Mouse (Mus musculus) left cerebral cortex, adult 8-10 months (tissue): ENCODE measurements around the gene Hax1. TPM values are rescaled to one million over a fixed set of nuclear protein-coding genes. Genes with fewer than 3 reads are reported as not detected.

Experiments used
- DNase-seq, 2 experiments: peaks; one replicate each; pipeline ENCODE4 v3.0.0; 2022; ENCODE audit warnings: low spot score in 2 of 2
- total RNA-seq, 4 experiments: library from RNA; stranded (reverse); gene quantifications; 2 replicates each; pipeline ENCODE4 v1.2.4; 2022

Hax1 gene
- 100 to 1,000 TPM in 1 of 4 experiments, 10 to 100 TPM in 3; 81.7 to 101 (median 87.0) TPM for total RNA-seq

- peak; percentile 87 to 91 for DNase-seq
Observed at GRCm38 (mm10) chr3:89998612-89999054, at the start of gene Hax1. Gene Hax1, minus strand, starts transcription at chr3:89998780.

DNA sequence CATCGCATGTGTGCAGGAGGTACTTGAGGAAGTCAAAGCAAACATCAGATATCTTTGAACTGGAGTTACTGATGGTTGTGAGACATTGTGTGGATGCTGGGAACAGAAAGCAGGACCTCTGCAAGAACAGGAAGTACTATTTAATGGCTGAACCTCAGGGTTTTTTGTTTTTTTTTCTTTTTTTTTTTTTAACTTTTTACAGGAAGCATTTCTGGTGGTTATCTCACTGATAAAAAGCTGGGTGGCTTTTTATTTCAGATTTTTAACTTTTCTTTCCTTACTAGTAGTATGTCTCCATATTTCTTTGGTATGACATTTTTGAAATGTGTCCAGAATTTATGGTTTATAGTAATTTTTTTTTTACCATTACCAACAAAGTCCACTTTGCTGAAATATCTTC is 37.7 kb upstream of the Hax1 start:
- DNase-seq, result no peak

DNA sequence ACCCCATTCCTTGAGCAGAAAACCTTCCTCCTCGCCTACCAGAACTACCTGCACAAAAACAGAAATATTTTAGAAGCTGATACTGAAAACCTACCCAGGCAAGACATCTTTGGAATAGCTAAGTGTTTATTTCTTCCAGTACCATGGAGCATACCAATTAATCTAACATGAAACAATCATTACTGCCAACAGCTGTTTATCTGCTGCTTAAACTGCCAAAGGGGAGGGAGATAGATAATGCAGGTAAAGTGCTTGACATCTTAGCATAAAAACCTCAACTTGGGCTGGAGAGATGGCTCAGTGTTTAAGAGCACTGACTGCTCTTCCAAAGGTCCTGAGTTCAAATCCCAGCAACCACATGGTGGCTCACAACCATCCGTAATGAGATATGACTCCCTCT is 36.1 kb upstream of the Hax1 start:
- no peak for DNase-seq

GRCm38 (mm10) chr3:90016626-90017025 is 18.0 kb upstream of the Hax1 start:
- no peak for DNase-seq

DNA sequence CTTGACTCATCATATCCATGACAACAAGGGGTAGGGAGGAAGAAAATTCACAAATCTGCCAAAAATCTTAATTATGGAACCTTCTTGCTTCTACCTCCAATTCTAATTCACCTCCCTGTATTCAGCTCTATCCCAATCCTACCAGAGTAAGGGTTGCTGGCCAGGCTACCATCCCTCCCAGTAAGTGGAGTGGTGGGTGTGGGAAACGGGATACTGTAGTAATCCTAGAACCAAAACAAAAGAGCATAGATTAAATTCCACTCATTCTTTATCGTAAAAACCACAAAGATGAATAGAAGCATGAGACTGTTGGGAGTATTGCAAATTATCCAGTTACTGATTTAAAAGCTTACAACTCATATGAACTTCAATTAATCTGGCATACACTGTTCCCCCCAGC is 11.7 kb upstream of the Hax1 start:
- no peak for DNase-seq

DNA sequence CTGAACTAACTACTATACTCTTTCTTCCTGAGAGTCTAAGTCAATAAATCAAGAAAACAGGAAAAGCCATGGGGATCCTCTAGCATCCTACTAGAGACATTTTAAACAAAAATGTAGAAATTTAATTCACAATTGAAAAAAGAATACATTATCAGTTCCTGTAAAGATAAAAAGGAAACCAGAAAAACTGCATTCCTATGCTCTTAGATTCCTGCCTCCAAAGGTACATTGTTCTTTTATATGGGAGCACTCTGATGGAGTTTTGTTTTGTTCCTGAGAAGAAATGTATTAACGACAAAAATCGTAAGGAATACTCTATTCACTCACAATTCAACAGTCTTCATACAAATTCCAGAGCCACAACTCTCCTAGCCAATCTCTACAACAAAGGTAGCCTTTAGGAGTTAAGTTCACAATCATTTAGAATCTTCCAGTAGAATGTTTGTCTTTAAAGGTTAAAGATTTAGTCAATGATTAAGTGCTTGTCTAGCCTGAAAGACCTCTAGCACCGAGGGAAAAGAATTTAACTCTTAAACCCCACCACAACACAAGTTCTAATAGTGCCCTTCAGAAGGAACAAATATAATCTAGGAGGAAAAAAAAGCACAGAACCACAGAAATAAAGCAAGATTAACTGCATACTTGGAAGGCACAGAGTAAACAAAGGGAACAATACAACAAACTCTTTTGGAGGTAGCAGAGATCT is 5.7 kb upstream of the Hax1 start:
- no peak for DNase-seq

- DNase-seq, result no peak
Observed at GRCm38 (mm10) chr3:89999830-90000229, 1.2 kb upstream of the Hax1 start.

GRCm38 (mm10) chr3:89999090-89999489 is 510 bp upstream of the Hax1 start:
- DNase-seq, result peak in 1 of 2 experiments; percentile 21

DNA sequence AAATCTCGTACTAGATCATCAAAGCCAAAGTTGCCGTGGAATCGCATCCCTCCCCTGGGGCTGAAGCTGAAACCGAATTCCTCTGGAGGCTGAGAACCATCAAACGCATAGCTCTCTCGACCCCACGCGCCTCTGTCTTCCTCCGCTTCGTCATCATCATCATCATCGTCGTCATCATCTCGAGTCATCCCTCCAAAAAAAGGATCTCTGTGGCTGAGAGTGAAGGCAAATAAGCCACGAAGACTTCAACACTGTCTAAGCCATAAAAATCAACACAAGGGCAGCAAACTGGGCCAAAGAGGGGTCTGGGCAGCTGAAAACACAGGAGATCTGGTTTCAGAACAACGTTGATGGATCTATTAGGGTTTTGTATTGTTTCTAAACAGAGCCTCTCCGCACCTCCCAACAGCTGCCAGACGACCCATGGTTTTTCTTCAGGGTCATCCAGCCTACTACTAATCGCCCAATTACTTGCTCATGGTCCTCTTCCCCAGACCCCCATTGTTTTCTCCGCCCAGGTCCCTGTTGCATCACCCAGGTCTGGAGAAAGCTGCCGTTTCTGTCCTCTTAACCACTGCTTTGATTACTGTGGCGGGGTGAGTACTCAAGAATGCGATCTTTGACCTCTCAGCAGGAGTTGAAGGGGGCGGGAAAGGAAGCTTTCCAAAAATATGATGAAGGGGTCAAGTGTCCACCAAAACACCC is 637 bp downstream of the Hax1 start:
- peak; percentile 9 to 16 for DNase-seq

DNA sequence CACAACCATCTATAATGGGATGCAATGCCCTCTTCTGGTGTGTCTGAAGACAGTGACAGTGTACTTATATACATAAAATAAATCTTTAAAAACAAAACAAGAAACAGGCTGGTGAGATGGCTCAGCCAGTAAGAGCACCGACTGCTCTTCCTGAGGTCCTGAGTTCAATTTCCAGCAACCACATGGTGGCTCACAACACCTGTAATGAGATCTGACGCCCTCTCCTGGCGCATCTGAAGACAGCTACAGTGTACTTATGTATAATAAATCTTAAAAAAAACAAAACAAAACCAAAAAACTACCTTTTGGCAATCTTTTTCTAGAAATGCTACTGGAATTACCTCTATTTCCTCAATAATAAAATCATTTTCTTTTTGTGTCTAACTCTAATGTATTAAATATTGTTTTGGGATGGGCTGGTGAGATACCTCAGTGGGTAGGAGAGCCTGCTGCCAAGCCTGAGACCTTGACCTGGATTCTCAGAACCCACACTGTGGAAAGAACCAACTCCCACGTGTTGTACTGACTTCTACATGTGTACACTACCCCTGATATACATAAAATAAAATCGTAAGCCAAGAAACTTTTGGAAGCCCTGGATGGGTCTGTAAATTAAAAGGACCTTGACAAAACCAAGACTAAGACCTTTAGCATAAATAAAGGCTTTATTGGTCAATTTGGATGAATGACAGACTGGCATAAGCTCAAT is 3.6 kb downstream of the Hax1 start:
- no peak for DNase-seq

DNA sequence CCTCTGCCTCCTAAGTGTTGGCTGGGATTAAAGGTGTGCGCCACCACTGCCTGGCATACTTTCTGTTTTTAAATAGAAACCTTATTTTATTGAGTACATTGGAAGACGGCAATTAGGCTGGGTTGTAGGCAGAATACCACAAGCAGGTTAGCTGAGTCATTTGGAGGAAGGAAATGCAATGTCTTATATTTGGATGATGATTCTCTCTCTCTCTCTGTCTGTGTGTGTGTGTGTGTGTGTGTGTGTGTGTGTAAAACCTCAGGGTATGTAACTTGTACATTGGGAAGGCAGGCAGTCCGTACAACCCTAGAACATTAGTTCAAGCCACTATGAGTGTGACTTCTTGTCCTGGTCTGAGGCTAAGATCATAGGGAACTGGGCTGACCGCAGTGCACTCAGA is 10.8 kb downstream of the Hax1 start:
- no peak for DNase-seq

- no peak for DNase-seq
Observed at GRCm38 (mm10) chr3:89987211-89987610, 11.4 kb downstream of the Hax1 start.

DNA sequence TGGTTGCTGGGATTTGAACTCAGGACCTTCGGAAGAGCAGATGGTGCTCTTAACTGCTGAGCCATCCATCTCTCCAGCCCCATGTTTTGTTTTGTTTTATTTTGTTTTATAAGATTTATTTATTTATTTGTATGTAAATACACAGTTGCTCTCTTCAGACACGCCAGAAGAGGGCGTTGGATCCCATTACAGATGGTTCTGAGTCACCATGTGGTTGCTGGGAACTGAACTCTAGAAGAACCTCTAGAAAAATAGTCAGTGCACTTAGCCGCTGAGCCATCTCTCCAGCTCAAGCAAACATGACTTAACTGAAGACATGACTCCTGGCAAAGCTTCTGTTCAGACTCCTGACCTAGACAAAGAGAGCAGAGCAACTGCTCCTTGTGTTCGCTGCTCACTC is 16.2 kb downstream of the Hax1 start:
- DNase-seq, result no peak

- no peak for DNase-seq
Observed at GRCm38 (mm10) chr3:89976859-89977258, 21.7 kb downstream of the Hax1 start.

DNA sequence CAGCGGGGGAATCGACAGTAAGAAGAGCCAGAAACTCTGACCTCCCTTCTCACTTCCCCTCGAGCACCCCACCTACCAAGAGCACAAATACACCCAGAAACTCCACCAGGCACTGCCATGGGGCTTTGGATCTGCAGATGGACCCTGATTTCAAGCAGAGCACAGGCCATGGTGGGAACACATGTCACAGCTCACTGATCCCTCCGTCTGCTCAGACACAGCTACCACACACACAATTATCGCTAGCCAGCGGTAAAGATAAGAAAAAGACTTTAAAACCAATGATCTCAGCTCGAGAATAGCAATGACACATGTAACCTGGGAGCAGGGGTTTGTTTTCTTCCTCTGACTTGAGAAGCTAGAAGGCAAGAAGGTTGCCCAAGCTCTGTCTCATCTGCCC is 30.1 kb downstream of the Hax1 start:
- DNase-seq, result no peak

DNA sequence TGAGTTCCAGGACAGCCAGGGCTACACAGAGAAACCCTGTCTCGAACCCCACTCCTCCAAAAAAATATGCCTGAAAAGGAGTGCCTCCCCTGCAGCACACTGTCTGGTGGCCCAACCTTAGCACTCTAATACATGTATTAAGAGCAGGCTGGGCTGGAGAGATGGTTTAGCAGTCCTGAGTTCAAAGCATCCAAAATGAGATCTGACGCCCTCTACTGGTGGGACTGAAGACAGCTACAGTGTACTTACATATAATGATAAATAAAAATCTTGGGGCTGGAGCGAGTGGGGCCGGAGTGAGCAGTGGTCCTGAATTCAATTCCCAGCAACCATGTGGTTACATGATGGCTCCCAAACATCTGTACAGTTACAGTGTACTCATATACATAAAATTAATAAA is 31.6 kb downstream of the Hax1 start:
- DNase-seq, result no peak

DNA sequence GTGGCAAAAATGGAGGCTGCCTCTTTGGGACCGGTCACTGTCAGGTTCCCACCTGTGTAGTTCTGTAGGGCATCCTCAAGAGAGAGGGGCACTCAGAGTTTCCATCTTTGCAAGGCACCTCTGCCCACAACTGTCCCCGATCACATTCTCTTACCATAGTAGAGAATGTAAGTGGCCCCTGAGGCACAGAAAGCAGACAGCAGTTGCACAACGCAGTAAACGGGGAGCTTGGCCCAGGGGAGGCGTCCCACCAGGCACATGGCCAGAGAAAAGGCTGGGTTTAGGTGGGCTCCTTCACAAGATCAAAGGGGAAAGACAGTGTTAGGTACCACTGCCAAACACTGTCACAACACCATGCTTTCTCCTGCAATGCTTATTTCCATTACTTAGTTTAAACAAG is 32.6 kb downstream of the Hax1 start:
- DNase-seq, result no peak

DNA sequence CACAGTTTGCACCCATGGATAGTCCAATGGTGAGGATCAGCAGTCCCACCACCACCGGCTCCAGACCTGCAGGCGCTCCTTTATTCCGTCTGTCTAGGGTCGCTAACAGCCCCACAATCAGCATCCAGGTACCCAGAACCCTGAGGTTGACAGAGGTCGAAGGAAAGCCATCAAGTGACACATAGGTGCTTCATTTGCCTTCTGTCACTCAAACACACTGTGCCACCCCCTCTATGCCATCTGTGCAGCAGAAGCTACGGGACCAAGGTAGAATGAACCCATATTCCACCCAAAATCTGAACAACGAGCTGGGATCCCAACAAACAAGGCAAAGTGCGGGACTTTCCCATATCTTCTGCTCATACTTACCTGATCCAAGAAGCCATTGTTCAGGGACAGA is 33.0 kb downstream of the Hax1 start:
- no peak for DNase-seq

- no peak for DNase-seq
Observed at GRCm38 (mm10) chr3:89963926-89964739, 34.4 kb downstream of the Hax1 start.

DNA sequence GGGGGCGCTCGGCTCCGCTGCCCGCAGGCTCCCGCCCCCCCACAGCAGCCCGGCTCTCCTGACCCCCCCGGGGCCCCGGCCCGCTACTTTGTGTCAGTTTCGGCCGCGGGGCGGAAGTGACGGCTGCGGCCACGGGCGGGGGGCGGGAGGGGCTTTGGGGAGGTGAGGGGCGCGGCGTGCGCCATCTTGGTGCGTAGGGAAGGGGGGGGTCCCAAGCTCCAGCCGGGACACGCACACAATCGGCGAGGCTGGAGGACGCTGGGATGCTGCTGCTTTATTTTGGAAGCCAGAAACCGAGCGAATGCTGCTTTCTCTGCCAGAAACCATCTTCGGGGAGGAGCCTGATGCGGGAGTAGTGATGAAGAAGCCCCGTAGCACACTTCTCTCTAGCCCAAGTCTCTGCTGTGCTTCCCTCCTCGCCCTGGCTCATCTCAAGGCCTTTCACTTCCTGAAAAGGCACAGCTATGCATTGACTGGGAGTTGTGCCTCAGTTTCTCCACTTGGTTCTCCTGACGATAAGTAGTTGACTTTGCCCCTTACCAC is 35.3 kb downstream of the Hax1 start, which contains the start of gene Atp8b2:
Atp8b2 (minus strand) TSS at position 288 of the 543 bp plus-strand sequence.
- peak in 1 of 2 experiments; percentile 43 for DNase-seq

DNA sequence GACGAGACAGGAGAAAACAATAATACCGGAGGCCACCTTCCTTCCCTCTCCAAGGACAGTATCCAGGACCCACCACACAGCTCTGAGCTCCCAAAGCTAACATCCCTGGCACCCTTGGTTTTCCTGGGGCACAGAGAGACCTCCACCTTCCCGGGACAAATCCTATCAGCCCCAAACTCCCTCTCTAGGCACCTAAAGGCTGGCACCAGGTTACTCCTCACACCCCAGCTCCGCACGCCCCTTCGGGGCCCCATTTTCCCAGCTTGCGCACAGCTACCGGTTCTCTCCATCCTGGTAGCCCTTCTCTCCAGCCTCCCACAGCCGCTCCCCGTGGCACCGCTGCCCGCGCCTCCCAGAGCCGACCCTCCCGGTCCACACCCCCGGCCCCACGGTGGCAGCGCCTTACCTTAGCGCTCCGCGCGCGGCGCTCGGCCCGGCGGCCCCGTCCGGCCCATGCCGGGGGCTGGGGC is 35.8 kb downstream of the Hax1 start:
- no peak for DNase-seq
